Mouse (Mus musculus) gastrocnemius, postnatal 14 days (tissue): ENCODE measurements at regions not wholly inside any gene's neighbourhood (a gene's known extent, or its start where the extent isn't known, plus 50 kb on each side); places are given as distances from the start of the nearest gene placed in this dataset.

Source experiments
- DNase-seq: peaks from one replicate; pipeline ENCODE4 v3.0.0; 2021; ENCODE audit warnings: mixed read lengths
- intact Hi-C: fragments of 180-260 bp; cut with DNase I; formaldehyde crosslinking; loops from one replicate; pipeline ENCODE4 v1.15.1; 2025; ENCODE audit warnings: low total_unique reads

GRCm38 (mm10) chr7:71704661-71705240 is 353.5 kb upstream of the Gm10295 start:
- intact Hi-C loops = no loop called here
- no peak for DNase-seq
